Mouse (Mus musculus): ENCODE results near the gene Cyp2u1. TPM values are rescaled to one million over a fixed set of nuclear protein-coding genes. Genes with fewer than 3 reads are reported as not detected.

Cyp2u1 gene
- polyA plus RNA-seq, 1 experiment from 2014 or later = 7.0 TPM

GRCm38 (mm10) chr3:131270381-131270780 is 32.6 kb downstream of the Cyp2u1 start:
- no peaks in the 10 kb centered on the region for H3K36me3 ChIP-seq (ENCODE audit: control insufficient read depth, insufficient read depth)
- no peak overlapping the region for H3K4me2 ChIP-seq (ENCODE audit: low read length)
- H3K27me3 ChIP-seq (replicated peaks; ENCODE audit: control insufficient read depth, insufficient read depth, low read length) = no peaks in the 10 kb centered on the region
- no peak overlapping the region for H3K4me3 ChIP-seq (replicated peaks; ENCODE audit: low read length)
- no peak for ATAC-seq
- peaks cover 7% of the 10 kb centered on the region for H3K4me1 ChIP-seq (replicated peaks; ENCODE audit: control insufficient read depth, insufficient read depth, low read length)
- WGBS = 16% methylated on average over 6 of the region's 6 CpGs
- H3K9ac ChIP-seq (replicated peaks; ENCODE audit: low read depth, low read length) = no peak overlapping the region
- H3K9me3 ChIP-seq (ENCODE audit: control insufficient read depth, low read length) = no peaks in the 10 kb centered on the region
- no peak overlapping the region for H3K27ac ChIP-seq (ENCODE audit: low read length)

GRCm38 (mm10) chr3:131266366-131267050 is 36.5 kb downstream of the Cyp2u1 start:
- H3K27me3 ChIP-seq (replicated peaks; ENCODE audit: control insufficient read depth, insufficient read depth, low read length) = no peaks in the 10 kb centered on the region
- 81% methylated on average over 3 of the region's 3 CpGs for WGBS
- no peak overlapping the region for H3K27ac ChIP-seq (ENCODE audit: low read length)
- no peak overlapping the region for H3K9ac ChIP-seq (replicated peaks; ENCODE audit: low read depth, low read length)
- no peak overlapping the region for H3K4me2 ChIP-seq (ENCODE audit: low read length)
- no peak for ATAC-seq
- peaks cover 3% of the 10 kb centered on the region; the same call in 1 of the 2 replicates for H3K4me1 ChIP-seq (replicated peaks; ENCODE audit: control insufficient read depth, insufficient read depth, low read length)
- no peaks in the 10 kb centered on the region for H3K36me3 ChIP-seq (ENCODE audit: control insufficient read depth, insufficient read depth)
- H3K4me3 ChIP-seq (replicated peaks; ENCODE audit: low read length) = no peak overlapping the region
- H3K9me3 ChIP-seq (ENCODE audit: control insufficient read depth, low read length) = no peaks in the 10 kb centered on the region

- no peak for ATAC-seq
- 94% methylated on average over 8 of the region's 8 CpGs for WGBS
Observed at GRCm38 (mm10) chr3:131265516-131265915, 37.5 kb downstream of the Cyp2u1 start.

GRCm38 (mm10) chr3:131263766-131264486 is 39.1 kb downstream of the Cyp2u1 start:
- Histone ChIP-seq H3K36me3 (ENCODE audit: control insufficient read depth, insufficient read depth) (no peaks in the 10 kb centered on the region), H3K27me3 (replicated peaks; ENCODE audit: control insufficient read depth, insufficient read depth, low read length) (no peaks in the 10 kb centered on the region), H3K27ac (ENCODE audit: low read length) (no peak overlapping the region), H3K4me2 (ENCODE audit: low read length) (no peak overlapping the region), H3K4me3 (replicated peaks; ENCODE audit: low read length) (no peak overlapping the region), H3K4me1 (replicated peaks; ENCODE audit: control insufficient read depth, insufficient read depth, low read length) (no peaks in the 10 kb centered on the region), H3K9me3 (ENCODE audit: control insufficient read depth, low read length) (0 out of 2 replicates have a peak, but pooled peaks cover 2% of the 10 kb centered on the region), H3K9ac (replicated peaks; ENCODE audit: low read depth, low read length) (no peak overlapping the region)
- 84% methylated on average over 15 of the region's 15 CpGs for WGBS
- ATAC-seq = no peak

More at GRCm38 (mm10) chr3:131265516-131265915, 37.5 kb downstream of the Cyp2u1 start:
- Histone ChIP-seq H3K4me1 (replicated peaks; ENCODE audit: control insufficient read depth, insufficient read depth, low read length) (no peaks in the 10 kb centered on the region), H3K9ac (replicated peaks; ENCODE audit: low read depth, low read length) (no peak overlapping the region), H3K4me3 (replicated peaks; ENCODE audit: low read length) (no peak overlapping the region), H3K27ac (ENCODE audit: low read length) (no peak overlapping the region), H3K9me3 (ENCODE audit: control insufficient read depth, low read length) (0 out of 2 replicates have a peak, but pooled peaks cover 2% of the 10 kb centered on the region), H3K4me2 (ENCODE audit: low read length) (no peak overlapping the region), H3K27me3 (replicated peaks; ENCODE audit: control insufficient read depth, insufficient read depth, low read length) (no peaks in the 10 kb centered on the region), H3K36me3 (ENCODE audit: control insufficient read depth, insufficient read depth) (no peaks in the 10 kb centered on the region)

GRCm38 (mm10) chr3:131260418-131260817 is 42.6 kb downstream of the Cyp2u1 start:
- Histone ChIP-seq H3K27me3 (replicated peaks; ENCODE audit: control insufficient read depth, insufficient read depth, low read length) (no peaks in the 10 kb centered on the region), H3K9ac (replicated peaks; ENCODE audit: low read depth, low read length) (no peak overlapping the region), H3K4me2 (ENCODE audit: low read length) (no peak overlapping the region), H3K4me1 (replicated peaks; ENCODE audit: control insufficient read depth, insufficient read depth, low read length) (no peaks in the 10 kb centered on the region), H3K36me3 (ENCODE audit: control insufficient read depth, insufficient read depth) (no peaks in the 10 kb centered on the region), H3K9me3 (ENCODE audit: control insufficient read depth, low read length) (0 out of 2 replicates have a peak, but pooled peaks cover 2% of the 10 kb centered on the region), H3K4me3 (replicated peaks; ENCODE audit: low read length) (no peak overlapping the region), H3K27ac (ENCODE audit: low read length) (no peak overlapping the region)
- no peak for ATAC-seq
- 94% methylated on average over 6 of the region's 6 CpGs for WGBS

- H3K9ac ChIP-seq (replicated peaks; ENCODE audit: low read depth, low read length) = no peak overlapping the region
- H3K36me3 ChIP-seq (ENCODE audit: control insufficient read depth, insufficient read depth) = no peaks in the 10 kb centered on the region
- no peak overlapping the region for H3K4me2 ChIP-seq (ENCODE audit: low read length)
- no peak overlapping the region for H3K27ac ChIP-seq (ENCODE audit: low read length)
- no peaks in the 10 kb centered on the region for H3K27me3 ChIP-seq (replicated peaks; ENCODE audit: control insufficient read depth, insufficient read depth, low read length)
- 92% methylated on average over 9 of the region's 9 CpGs for WGBS
- H3K4me1 ChIP-seq (replicated peaks; ENCODE audit: control insufficient read depth, insufficient read depth, low read length) = no peaks in the 10 kb centered on the region
- ATAC-seq = no peak
- H3K4me3 ChIP-seq (replicated peaks; ENCODE audit: low read length) = no peak overlapping the region
- 0 out of 2 replicates have a peak, but pooled peaks cover 2% of the 10 kb centered on the region for H3K9me3 ChIP-seq (ENCODE audit: control insufficient read depth, low read length)
Observed at GRCm38 (mm10) chr3:131259392-131259965, 43.5 kb downstream of the Cyp2u1 start.

GRCm38 (mm10) chr3:131258921-131259320 is 44.1 kb downstream of the Cyp2u1 start:
- no peak overlapping the region for H3K4me2 ChIP-seq (ENCODE audit: low read length)
- no peak overlapping the region for H3K9ac ChIP-seq (replicated peaks; ENCODE audit: low read depth, low read length)
- H3K4me3 ChIP-seq (replicated peaks; ENCODE audit: low read length) = no peak overlapping the region
- no peaks in the 10 kb centered on the region for H3K4me1 ChIP-seq (replicated peaks; ENCODE audit: control insufficient read depth, insufficient read depth, low read length)
- H3K36me3 ChIP-seq (ENCODE audit: control insufficient read depth, insufficient read depth) = no peaks in the 10 kb centered on the region
- 80% methylated on average over 3 of the region's 3 CpGs for WGBS
- no peak overlapping the region for H3K27ac ChIP-seq (ENCODE audit: low read length)
- no peaks in the 10 kb centered on the region for H3K27me3 ChIP-seq (replicated peaks; ENCODE audit: control insufficient read depth, insufficient read depth, low read length)
- H3K9me3 ChIP-seq (ENCODE audit: control insufficient read depth, low read length) = 0 out of 2 replicates have a peak, but pooled peaks cover 2% of the 10 kb centered on the region
- no peak for ATAC-seq

GRCm38 (mm10) chr3:131255399-131255981 is 47.5 kb downstream of the Cyp2u1 start:
- no peak for ATAC-seq
- Histone ChIP-seq H3K27ac (ENCODE audit: low read length) (no peak overlapping the region), H3K4me3 (replicated peaks; ENCODE audit: low read length) (no peak overlapping the region), H3K4me2 (ENCODE audit: low read length) (no peak overlapping the region), H3K27me3 (replicated peaks; ENCODE audit: control insufficient read depth, insufficient read depth, low read length) (no peaks in the 10 kb centered on the region), H3K4me1 (replicated peaks; ENCODE audit: control insufficient read depth, insufficient read depth, low read length) (no peaks in the 10 kb centered on the region), H3K9me3 (ENCODE audit: control insufficient read depth, low read length) (no peaks in the 10 kb centered on the region), H3K9ac (replicated peaks; ENCODE audit: low read depth, low read length) (no peak overlapping the region), H3K36me3 (ENCODE audit: control insufficient read depth, insufficient read depth) (no peaks in the 10 kb centered on the region)
- WGBS = 100% methylated on average over 3 of the region's 3 CpGs

GRCm38 (mm10) chr3:131254991-131255390 is 48.0 kb downstream of the Cyp2u1 start:
- no peaks in the 10 kb centered on the region for H3K9me3 ChIP-seq (ENCODE audit: control insufficient read depth, low read length)
- 98% methylated on average over 4 of the region's 4 CpGs for WGBS
- no peak overlapping the region for H3K4me3 ChIP-seq (replicated peaks; ENCODE audit: low read length)
- H3K27ac ChIP-seq (ENCODE audit: low read length) = no peak overlapping the region
- H3K9ac ChIP-seq (replicated peaks; ENCODE audit: low read depth, low read length) = no peak overlapping the region
- no peak for ATAC-seq
- no peak overlapping the region for H3K4me2 ChIP-seq (ENCODE audit: low read length)
- H3K4me1 ChIP-seq (replicated peaks; ENCODE audit: control insufficient read depth, insufficient read depth, low read length) = no peaks in the 10 kb centered on the region
- no peaks in the 10 kb centered on the region for H3K36me3 ChIP-seq (ENCODE audit: control insufficient read depth, insufficient read depth)
- no peaks in the 10 kb centered on the region for H3K27me3 ChIP-seq (replicated peaks; ENCODE audit: control insufficient read depth, insufficient read depth, low read length)
